Mouse (Mus musculus) cerebellum, postnatal 36 days (tissue): ENCODE results near the gene Zfp423.

Experiments
- DNase-seq, 2 experiments: peaks; one replicate each; pipeline ENCODE4 v3.0.0; 2021 to 2022; ENCODE audit warnings: mixed read lengths in 2 of 2

Gene Zfp423

DNA sequence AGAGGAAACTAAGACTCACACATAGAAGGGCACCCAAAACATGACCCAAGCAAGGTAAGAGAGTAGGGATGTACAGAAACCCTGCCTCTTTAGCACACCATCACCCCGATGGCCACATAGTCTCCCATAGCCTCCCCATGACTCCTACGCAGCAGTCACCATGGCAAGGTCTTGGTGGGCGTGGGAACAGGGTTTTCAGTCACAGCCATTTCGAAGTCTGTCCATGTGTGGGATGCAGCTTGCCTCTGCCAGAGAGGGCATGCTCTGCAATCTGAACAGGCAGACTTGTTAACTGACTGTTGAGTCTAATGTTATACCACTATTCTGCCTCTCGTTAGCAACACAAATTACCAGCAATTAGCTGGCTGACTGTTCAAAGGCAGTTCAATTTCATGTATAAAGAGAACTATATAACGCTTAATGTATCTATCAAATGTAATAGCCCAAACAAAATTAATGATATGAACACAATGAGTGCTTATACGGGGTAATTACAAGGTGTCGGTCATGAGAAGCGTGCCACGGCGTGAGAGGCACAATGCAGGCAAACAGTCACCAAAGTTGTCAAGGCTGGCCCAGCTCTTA lies 218.4 kb downstream of the Zfp423 start:
- no peak for DNase-seq

DNA sequence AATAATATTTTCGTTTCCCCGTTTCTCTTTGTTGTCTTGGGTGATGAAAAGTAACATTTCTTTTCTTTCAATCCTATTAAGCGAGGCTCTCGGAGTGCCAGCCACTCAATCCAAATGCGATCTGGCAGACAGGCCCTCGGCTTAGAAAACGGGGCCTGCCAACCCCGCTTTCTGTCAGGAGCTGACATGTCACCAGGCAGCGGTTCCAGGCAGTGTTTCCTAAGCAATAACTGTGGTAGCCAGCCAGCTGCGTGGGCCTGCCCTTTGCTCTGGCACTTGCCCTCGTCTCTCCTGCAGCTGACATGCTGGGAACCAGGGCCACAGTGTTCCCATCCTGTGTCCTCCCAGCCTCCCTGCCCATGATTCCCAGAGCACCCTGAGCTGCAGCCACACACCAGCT lies 221.5 kb downstream of the Zfp423 start:
- DNase-seq, result no peak

DNA sequence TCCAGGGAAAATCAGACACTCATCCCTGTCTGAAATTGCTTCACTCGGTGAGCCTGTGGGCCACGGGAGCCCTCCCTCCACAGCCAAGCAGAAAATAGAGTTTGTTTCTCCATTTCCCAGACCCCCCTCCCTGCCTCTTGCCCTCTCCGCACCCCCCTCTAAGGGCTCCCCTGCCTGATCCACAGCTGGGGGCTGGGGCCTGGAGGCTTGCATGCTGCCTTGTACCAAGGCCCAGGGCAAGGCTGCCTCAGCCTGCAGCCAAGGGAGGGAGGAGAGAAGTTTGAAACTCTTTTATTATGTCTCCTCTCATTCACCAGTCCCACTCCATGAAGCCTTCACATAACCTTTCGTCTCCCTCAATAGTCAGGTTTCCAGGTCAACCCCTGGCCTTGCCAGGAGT lies 224.5 kb downstream of the Zfp423 start:
- DNase-seq, result no peak

DNA sequence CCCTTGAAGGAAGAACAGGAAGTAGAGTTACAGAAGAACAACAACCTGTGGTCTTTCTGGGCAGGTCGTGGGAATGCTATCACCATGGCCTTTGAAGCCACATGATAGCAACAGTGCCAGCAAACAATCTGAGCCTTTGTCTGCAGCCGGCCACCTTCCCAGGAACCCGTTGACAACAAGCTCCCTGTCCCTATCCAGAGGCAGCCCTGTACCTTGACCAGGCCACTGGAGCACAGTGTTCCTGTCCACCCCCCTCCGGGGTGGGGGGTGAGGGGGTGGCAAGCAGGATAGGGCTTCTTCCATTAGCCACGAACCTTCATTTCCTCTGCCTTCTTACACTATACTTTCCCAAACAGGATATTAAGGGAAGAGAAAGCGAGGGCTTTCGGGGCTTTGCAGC lies 224.9 kb downstream of the Zfp423 start:
- no peak for DNase-seq

DNA sequence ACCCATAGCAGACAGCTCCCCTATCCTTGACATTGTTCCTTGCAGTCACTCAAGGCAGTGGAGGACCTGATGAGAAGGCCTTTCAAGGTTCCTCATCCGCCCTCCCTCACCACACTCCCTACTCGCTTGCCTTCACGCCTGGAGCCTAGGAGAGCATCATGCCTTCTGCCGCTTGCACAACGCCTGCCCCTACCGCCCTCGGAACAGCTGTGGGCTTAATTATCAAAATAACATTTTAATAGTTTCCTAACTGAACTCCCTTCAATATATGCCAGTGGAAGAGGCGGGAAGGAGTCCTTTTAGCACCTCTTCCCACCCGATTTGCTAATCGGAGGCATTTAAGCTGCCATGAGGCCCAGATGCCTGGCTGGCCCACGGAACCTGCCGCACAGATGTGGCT lies 228.3 kb downstream of the Zfp423 start:
- DNase-seq, result no peak

DNA sequence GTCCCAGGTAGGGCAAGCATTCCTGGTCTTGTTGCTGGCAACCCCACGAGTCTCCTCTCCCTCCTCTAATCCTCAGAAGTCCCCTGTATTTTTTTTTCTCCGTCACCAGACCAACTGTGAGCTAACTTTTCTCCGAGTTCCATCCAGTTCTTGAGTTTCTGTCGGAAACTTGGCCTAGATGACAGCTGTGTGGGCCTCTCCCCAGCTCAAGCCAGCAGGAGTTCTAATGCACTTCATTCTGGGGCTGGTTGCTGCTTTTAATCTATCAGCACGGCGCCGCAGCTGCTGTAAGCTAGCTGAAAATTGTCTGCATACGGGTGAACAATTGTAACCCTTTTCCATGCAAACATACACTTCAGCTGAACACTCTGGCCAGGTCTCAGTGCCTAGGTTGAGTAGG lies 236.4 kb downstream of the Zfp423 start:
- DNase-seq, result no peak

DNA sequence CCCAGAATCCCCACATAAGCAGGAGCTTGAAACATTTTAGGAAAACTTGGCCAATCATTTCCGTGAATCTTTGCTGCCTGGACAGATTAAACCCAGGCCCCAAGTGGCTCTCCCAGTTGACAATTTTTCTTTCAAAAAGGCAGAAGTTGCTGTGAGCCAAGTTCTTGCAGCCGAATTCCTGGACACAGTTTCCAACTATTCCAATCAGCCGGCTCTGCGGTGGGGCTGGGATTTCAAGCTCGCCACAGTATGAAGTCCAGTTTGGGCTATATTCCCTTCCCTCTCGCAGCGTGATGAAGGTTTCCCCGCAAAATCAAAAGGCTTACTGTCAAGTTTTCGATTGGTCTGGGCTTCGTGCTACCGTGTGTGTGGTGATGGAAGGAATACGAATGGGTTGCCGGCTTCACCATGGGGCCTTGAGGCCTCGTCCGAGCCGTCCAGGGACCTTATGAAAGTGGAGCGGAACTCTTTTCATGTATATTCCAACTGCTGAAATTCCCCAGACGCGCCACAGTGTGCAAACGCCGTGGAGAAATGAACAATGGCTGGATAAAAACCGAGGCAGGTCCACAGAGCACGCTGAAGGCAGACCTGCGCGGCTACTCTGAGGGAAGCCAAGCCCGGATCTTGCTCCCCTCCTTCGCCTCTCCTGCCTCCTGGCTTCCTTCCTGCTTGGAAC lies 240.1 kb downstream of the Zfp423 start:
- no peak for DNase-seq

DNA sequence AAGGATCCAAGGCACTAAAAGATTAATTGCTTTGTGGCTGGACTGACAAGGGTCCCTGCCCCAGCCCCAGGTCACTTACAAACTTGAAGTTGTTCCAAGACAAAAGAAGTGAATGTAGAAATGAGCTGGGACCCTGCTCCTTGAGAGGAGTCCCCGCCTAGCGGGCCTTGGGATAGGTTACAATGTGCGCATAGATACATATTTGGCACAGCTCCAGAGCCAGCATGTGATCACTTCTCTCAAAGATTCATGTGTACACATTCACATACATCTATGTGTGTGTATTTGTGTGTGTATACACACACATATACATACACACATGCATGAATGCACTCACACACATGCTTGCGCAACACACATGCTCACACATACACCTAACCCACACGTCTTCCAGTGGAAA lies 241.9 kb downstream of the Zfp423 start:
- DNase-seq, result no peak

DNA sequence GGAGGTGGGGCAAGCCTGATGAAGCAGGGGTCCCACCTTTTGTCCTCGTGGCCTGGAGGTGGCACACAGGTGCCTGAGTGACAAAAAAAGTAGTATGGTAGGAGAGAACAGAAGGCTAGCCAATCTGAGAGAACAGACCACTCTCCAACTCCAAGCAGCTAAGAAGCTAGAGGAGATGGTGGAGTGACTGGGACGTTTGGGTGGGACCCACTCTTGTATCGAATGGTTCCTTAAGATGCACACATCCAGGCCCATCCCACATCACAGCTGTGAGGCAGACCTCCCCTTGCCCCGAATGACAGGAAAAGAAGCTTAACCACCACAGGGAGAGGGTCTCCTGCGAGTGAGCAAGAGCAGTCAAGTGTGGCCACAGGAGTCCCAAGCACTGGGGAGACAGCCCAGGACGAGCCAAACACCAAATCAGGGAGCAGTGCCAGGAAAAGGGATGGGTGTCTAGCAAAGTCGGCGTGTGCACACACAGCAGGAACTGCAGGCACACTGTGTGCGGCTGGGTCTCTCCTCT lies 242.6 kb downstream of the Zfp423 start:
- DNase-seq, result no peak

DNA sequence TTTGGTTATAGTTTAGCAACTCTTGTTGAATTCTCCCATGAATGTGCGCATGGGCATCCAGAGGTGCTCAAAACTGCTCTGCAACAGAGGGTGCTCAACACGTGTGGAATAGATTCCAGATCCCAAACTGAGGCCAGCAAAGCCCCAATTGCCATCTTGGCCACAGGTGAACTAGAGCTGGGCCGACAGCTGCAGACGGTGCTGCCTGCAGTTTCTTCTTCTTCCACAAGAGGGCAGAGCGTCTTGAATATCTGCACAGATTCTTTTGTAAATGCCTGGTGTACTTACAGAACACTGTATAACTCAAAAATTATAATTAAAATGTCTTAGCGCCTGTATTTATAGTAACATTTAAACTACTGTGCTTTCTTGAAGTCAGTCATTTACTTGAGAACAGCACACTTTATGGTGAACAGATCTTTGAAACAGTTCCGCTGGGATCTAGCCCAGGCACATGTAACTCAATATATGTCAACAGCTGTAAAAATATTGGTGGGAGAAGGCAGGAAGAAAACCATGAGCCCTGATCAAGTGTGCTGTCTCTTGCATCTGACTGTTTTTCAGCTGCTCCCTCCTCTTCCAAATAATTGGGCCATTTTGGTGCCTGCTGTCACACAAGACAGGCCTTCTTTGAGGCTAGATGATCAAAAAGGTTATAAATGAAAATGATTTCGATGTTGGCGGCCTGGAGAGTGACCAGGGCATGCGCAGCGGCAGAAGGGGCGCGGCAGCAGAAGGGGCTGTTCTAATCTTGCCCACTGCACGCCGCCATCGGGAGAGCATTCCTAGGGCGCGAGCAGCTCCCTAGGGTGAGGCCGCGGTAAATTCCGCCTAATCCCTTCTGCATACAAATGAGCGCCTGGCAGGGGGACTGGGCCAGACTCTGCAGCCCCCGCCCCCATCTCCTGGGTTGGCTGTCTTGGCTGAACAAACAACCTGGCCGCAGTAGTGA lies 243.4 kb downstream of the Zfp423 start:
- peak; percentile 84 to 90 for DNase-seq

DNA sequence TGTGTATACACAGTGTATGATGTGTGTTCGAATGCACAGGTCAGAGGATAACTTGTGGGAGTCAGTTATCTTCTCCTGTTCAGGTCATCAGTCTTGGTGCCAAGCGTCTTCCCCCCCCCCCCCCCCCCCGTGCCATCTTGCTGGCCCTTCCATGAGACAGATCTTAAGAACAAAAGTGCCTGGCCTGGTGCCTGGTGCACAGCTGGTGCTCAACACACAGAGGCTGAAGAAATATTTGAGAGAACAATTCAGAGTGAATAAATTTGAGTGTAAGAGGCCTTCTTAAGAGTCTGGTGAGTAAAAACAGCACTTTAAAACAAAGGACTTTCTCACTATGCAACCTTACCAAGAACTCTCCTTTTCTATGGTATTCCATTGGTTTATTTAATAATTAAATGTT lies 245.4 kb downstream of the Zfp423 start:
- no peak for DNase-seq

DNA sequence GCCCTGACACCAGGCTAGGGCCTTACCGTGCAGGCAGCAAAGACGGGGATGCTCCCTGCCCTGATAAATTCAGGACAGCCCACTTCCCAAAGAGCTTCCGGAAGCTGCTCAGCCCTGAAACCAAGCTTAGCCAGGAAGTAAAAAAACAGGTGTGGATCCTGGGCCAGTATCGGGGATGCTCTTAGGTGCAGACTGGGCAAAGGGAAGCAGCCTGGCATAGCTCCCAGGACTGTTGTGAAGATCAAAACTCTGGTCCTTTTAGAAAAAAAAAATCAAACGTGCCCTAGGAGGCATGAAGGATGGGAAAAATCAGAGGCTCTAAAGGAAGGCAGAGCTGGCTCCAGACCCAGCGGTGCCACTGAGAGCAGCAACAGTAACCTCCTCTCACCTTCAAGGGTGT lies 247.4 kb downstream of the Zfp423 start:
- DNase-seq, result no peak

DNA sequence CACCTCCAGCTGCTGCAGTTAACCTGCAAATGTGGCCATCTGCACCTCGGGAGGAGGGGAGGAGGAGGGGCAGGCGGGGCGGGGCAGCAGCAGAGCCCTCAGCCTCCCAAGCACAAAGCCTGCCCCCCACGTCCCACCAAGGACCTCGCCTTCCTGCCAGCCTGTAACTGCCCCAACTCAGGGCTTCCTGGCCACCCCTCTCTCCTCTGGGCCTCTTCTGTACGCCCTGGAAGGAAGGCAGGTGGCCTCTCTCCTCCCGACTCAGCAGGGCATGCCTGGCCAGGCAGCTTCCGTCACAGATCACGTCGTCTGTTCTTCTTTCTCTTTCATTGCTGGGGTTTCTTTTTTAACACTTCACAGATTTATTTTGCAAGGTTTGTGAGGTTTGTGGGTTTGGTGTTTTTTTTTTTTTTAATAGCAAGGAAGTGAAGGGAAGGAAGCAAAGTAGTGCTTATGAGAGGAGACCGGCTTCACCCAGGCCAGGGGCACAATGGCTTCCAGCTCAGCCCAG lies 251.2 kb downstream of the Zfp423 start:
- DNase-seq, result peak; percentile 35 to 37

DNA sequence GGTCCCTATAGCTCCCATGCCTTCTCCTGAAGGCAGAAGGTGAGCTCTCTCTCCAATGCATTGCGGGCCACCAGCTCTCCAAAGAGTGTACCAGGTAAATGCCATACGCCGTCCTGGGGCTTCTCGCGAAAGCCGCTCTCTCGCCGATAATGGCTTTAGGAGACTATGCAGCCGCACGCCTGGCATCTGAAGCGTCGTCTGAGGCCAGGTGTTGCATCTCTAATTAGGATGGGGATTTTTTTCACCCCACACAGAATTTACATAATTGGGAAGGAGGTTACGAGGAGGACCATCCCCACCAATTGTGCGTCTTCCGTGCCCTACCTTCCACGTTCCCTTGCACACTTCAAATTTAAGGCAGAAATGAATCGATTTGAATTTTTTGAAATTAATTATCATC lies 252.2 kb downstream of the Zfp423 start:
- DNase-seq, result no peak

DNA sequence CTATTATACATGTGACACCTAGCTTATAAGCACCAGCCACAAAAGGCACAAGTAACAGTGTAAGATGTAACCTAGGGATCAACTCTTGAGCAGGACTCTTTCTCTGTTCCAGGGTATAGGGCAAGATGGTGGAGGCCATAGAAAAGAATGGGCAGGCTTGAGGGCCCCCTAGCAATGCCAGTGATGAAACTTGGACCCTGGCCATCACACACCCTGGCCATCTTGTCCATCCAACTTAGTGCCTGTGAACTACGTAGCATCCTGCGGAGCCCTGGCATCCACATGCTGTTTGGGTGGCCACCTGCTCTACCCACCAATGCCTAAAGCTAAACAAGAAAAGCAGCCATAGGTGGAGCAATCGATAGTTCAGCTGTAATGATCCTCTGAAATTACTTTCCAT lies 254.6 kb downstream of the Zfp423 start:
- no peak for DNase-seq

DNA sequence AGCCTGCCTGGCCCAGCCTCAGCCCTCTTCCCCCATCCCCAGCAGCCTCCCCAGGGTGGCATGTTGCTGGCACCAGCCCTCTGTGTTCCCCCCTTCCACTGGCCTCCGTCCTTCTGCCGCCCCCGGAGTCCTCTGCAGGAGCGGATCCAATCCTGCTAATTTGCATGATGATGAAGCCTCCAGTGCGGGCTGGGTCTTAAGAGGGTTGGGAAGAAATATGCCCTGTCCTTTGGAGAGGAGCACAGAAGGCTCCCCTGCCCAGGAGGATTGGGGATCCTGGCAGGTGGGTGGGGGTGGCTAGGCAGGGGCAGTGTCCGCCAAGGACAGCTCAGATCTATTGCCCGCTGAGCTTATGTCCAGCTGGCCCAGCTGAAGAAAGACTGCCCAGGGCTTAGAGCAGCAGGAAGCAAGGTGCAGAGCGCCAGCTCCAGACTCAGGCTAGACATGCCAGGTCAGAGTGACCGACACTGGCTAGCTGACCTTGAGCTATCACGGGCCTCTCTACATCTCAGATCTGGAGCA lies 256.5 kb downstream of the Zfp423 start:
- DNase-seq, result peak; percentile 49

DNA sequence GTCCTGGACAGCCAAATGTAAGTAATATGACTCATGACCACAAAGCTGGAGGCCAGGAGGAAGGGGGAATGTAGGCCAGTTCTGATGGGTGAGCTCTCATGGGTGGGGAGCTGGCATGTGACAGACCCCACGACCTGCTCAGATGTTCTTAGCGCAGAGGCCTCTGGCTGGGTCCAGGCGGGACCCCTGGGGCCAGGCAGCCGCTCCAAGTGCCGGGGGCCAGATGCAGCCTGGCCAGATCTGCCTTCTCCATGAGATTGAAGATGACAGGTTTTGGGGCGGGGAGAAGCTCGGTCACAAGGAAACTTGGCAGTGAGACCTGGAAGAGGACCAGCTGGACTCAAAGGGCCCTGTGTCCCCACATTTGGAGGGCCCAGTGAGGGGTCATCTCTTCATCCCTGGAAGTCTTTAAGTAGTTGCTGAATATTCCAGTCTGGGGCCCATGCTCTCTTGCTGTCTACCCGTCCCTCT lies 257.3 kb downstream of the Zfp423 start:
- DNase-seq, result peak; percentile 66 to 72

DNA sequence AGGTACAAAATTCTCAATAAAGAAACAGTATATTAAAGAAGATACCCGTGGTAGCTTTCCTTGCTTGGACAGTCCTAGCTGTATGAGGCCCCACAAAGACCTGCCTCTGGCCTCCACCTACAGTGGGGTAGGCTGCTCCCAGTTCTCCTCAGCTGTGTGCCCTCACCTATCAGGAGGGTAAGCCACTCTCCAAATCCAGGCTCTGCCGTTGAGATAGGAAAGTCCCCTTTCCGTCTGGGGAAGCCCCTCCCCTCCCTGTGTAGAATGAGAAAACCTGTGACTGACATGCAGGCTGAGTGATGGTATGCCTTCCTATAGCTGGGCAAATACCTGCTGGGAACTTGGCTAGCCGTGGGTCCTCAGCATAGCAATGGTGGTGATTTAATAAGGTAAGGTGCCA lies 257.8 kb downstream of the Zfp423 start:
- no peak for DNase-seq

DNA sequence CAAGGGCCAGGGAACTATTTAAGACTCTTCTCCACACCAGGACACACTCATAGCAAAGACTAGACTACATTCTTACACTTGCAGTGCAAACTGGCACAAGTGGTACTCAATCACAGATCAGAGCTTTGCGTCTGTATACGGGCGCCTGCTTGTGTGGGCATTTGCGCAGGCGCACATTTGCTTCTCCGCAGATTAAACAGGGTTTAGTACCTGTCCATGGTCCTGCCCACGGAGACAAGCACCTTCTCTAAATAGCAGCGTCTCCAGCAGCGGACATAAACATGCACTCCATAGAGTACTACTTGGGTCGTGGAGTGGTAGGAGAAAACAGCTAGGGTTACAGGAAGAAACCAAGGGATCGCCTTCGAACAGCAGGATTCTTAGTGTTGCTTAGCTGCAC lies 259.1 kb downstream of the Zfp423 start:
- no peak for DNase-seq

DNA sequence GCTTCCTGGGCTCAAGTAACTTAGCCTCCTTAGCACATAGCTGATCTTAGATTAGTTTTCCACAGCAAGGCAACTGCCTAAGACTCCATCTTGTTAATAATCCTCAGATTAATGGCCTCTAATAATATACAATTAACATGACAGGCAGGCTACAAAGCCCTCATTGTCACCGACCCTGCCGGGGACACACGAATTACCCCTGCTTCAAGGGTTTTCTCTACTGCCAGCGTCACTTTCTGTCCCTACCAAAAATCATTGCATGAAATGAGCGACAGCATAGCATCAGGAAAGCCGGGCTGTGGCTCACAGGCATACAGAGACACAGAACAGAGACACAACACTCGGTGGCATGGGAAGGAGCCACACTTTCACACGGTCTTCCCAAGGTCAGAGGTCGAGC lies 262.3 kb downstream of the Zfp423 start:
- no peak for DNase-seq

DNA sequence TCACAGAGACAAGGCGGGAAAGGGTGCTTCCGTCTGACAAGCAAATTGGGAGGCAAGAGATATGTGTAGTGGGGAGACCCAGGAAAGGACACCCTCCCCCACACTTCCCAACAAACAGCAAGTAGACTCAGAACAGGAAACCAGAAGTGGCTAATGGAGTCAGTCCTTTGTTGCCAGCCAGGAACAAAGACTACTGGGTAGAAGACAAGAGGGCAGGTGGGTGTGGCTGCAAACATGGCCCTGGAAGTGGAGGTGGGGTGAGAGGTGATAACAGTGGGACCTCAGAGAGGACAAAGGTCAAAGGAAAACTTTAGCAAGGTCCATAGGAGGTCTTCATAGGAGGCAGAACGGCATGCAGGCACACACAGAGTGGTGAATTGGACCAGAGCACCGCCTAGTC lies 265.7 kb downstream of the Zfp423 start:
- DNase-seq, result no peak

DNA sequence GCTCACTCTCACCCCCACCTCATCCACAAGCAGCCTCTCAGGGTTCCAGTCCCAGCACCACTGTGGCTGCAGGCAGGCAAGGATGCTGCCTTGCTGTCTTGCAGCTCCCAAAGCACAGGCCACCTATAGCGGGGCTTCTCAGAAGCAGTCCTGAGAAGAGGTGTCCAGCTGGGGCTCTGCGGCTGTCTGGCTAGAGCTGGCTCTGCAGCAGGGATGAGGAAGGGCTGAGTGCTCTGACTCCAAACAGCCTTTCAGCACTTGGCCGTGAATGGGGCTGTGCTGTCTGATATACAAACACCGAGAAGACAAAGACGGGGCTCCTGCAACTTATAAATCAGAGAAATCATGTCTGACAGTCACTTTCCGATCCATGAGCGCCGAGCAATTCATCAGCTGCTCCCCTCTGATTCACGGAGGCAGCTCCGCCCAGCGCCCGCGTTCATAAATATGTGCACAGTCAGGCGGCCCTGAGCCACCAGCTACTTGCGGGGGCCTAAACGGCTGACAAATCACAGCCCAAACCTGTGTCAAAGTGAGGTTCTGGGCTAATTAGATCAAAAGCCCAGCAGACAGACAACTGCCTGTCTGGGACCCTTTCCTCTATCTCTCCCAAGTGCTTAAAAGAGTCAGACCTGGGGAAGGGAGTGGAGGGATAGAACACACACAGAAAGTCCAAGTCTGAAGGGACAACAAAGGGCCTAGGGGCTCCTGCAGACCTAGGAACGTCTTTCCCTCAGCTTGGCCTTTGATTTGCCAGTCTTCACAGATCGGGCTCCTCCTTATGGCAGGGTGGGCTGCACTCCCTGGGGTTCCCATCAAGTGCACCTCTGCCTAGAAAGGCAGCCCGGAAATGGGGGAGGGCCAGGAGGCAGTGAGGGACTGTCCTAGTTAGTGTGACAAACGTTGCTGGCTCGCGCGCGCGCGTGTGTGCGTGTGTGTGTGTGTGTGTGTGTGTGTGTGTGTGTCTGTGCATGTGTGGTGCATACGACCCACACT lies 269.0 kb downstream of the Zfp423 start:
- DNase-seq, result peak in 1 of 2 experiments; percentile 40
